Mouse (Mus musculus): ENCODE data around the gene Fen1.

GRCm38 (mm10) chr19:10247165-10247564, 43.2 kb upstream of the Fen1 start:
- TF ChIP-seq CTCF (IDR thresholded peaks at IDR 0.05), result no peak
- TF ChIP-seq EP300 (IDR thresholded peaks at IDR 0.05), result no peak
